Mouse (Mus musculus): ENCODE measurements around the gene Socs7.

Socs7 gene

GRCm38 (mm10) chr11:97343619-97344018 lies 18.7 kb upstream of the Socs7 start:
- peak; percentile 50 for DNase-seq

GRCm38 (mm10) chr11:97345446-97345845 lies 16.9 kb upstream of the Socs7 start:
- DNase-seq = no peak

- no peak for DNase-seq
Observed at GRCm38 (mm10) chr11:97346383-97346782, 16.0 kb upstream of the Socs7 start.

- DNase-seq = no peak
Observed at GRCm38 (mm10) chr11:97347291-97347690, 15.1 kb upstream of the Socs7 start.

- DNase-seq = peak; percentile 78
Observed at GRCm38 (mm10) chr11:97350035-97350434, 12.3 kb upstream of the Socs7 start.

- no peak for DNase-seq
Observed at GRCm38 (mm10) chr11:97352027-97352684, 10.2 kb upstream of the Socs7 start, which contains the start of gene Gpr179. Gpr179 (minus strand) TSS chr11:97352077.

- no peak for DNase-seq
Observed at GRCm38 (mm10) chr11:97352935-97353597, 9.3 kb upstream of the Socs7 start.

GRCm38 (mm10) chr11:97354646-97355045 lies 7.7 kb upstream of the Socs7 start:
- DNase-seq = no peak

- DNase-seq = no peak
Observed at GRCm38 (mm10) chr11:97355247-97355646, 7.1 kb upstream of the Socs7 start.

GRCm38 (mm10) chr11:97357663-97358062 lies 4.7 kb upstream of the Socs7 start:
- DNase-seq = peak; percentile 81

- DNase-seq = peak; percentile 58
Observed at GRCm38 (mm10) chr11:97362649-97362942, 245 bp downstream of the Socs7 start.

GRCm38 (mm10) chr11:97362943-97363643 lies 742 bp downstream of the Socs7 start:
- DNase-seq = peak; percentile 51

- peak; percentile 42 for DNase-seq
Observed at GRCm38 (mm10) chr11:97363644-97363995, 1.3 kb downstream of the Socs7 start.

GRCm38 (mm10) chr11:97365556-97365955 lies 3.2 kb downstream of the Socs7 start:
- DNase-seq = no peak

GRCm38 (mm10) chr11:97368501-97368900 lies 6.2 kb downstream of the Socs7 start:
- no peak for DNase-seq

- DNase-seq = peak; percentile 50
Observed at GRCm38 (mm10) chr11:97370329-97371091, 8.2 kb downstream of the Socs7 start.

GRCm38 (mm10) chr11:97372159-97372864 lies 10.0 kb downstream of the Socs7 start:
- no peak for DNase-seq

- DNase-seq = no peak
Observed at GRCm38 (mm10) chr11:97373402-97373801, 11.1 kb downstream of the Socs7 start.

- no peak for DNase-seq
Observed at GRCm38 (mm10) chr11:97380036-97380435, 17.7 kb downstream of the Socs7 start.

GRCm38 (mm10) chr11:97383017-97383416 lies 20.7 kb downstream of the Socs7 start:
- DNase-seq = no peak

- no peak for DNase-seq
Observed at GRCm38 (mm10) chr11:97383764-97384163, 21.4 kb downstream of the Socs7 start.

GRCm38 (mm10) chr11:97387811-97388210 lies 25.5 kb downstream of the Socs7 start:
- DNase-seq = no peak

- no peak for DNase-seq
Observed at GRCm38 (mm10) chr11:97389127-97389526, 26.8 kb downstream of the Socs7 start.

Measured in kidney, adult 18-20 months (tissue).